Mouse (Mus musculus): ENCODE data around the gene Gm11985. TPM values are rescaled to one million over a fixed set of nuclear protein-coding genes. Genes with fewer than 3 reads are reported as not detected.

Gm11985 gene
- polyA plus RNA-seq, 1 experiment from 2014 or later = not detected

DNA sequence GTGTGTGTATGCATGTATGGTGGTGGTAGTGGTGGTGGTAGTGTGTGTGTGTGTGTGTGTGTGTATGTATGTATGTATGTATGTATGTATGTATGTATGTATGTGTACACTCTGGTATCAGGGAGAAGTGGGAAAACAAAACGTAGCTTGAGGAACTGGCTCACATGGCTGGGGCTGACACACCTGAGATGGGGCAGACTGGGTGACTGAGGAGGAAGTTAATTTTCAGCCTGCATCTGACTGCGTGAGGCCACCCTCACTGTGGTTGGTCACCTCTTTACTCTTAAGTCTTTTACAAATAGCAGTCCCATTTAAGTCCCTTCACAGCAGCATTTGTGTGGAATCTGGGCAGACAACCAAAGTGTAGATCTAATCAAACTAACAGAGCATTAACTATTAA, 9.1 kb downstream of the Gm11985 start:
- Histone ChIP-seq H3K4me3 (no peak overlapping the region), H3K4me1 (replicated peaks) (no peaks in the 10 kb centered on the region), H3K4me2 (no peak overlapping the region), H3K27me3 (no peaks in the 10 kb centered on the region), H3K27ac (no peak overlapping the region), H3K9ac (no peak overlapping the region), H3K9me3 (replicated peaks) (no peaks in the 10 kb centered on the region), H3K36me3 (no peaks in the 10 kb centered on the region)
- 70% methylated on average over 2 of the region's 2 CpGs for WGBS
- ATAC-seq (replicated peaks; ENCODE audit: insufficient number of reproducible peaks, insufficient read depth, low FRiP score, low read depth) = no peak

DNA sequence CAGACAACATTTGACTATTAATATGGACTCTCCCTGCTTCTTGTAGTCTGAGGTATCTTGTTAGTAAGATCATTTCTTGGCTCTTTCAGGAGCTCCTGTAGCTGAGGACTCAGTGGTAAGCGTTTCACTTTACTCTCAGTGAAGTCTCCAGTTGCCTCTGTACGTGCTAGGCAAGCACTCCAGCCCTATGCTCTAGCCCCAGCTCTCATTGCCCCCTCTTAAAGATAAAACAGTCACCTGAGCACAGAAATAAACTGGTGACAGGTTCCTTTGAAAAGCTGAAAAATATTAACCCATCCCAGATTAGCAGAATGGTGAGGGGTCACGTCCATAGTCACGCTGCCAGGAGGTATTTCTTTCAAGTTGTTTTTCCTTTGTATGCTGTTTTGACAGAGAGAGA, 9.6 kb downstream of the Gm11985 start:
- Histone ChIP-seq H3K9ac (no peak overlapping the region), H3K4me1 (replicated peaks) (no peaks in the 10 kb centered on the region), H3K4me3 (no peak overlapping the region), H3K9me3 (replicated peaks) (no peaks in the 10 kb centered on the region), H3K4me2 (no peak overlapping the region), H3K27me3 (no peaks in the 10 kb centered on the region), H3K27ac (no peak overlapping the region), H3K36me3 (no peaks in the 10 kb centered on the region)
- ATAC-seq (replicated peaks; ENCODE audit: insufficient number of reproducible peaks, insufficient read depth, low FRiP score, low read depth) = no peak
- WGBS = 46% methylated on average over 4 of the region's 4 CpGs

DNA sequence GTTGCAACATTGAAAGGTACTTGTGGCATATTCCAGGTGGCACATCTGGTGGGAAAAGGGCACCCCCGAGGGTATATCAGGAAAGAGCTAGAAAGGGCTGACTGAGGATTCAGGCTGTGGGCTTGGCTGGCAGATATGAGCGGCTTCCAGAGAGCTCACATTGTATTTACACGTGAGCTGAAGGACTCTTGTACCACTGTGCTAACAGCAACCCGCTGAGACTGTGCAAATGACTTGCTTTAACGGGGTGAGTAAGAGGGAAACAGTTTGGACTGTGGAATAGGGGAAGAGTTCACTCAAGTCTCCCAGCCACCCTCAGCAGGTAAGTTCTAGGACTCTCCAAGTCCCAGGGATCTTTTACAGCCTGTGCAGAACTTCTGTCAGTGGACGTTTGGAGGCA, 14.7 kb downstream of the Gm11985 start:
- no peaks in the 10 kb centered on the region for H3K36me3 ChIP-seq
- 80% methylated on average over 6 of the region's 6 CpGs for whole genome bisulfite sequencing
- H3K4me2 ChIP-seq = no peak overlapping the region
- no peaks in the 10 kb centered on the region for H3K27me3 ChIP-seq
- ATAC-seq (replicated peaks; ENCODE audit: insufficient number of reproducible peaks, insufficient read depth, low FRiP score, low read depth) = no peak
- no peaks in the 10 kb centered on the region for H3K4me1 ChIP-seq (replicated peaks)
- H3K9ac ChIP-seq = no peak overlapping the region
- no peak overlapping the region for H3K4me3 ChIP-seq
- no peaks in the 10 kb centered on the region for H3K9me3 ChIP-seq (replicated peaks)
- no peak overlapping the region for H3K27ac ChIP-seq

DNA sequence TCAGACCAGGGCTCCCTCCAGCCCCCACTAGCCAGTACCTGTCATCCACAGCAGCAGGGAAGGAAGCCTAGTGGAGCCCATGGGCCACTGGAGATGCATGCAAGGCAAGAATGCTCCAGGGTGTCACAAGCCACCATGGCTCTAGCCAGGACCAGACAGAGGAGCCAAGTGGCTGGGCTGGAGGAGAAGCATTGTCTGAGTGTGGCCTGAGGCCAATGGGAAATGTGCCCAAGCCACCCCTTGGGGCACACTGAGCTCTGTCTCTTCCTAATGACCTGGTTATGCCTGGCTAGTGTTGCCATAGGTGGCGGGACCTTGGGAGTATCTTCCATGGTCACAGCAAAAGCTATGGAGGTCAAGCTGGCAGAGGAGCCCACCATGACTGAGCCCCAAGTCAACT, 18.7 kb downstream of the Gm11985 start:
- Histone ChIP-seq H3K27ac (no peak overlapping the region), H3K9ac (no peak overlapping the region), H3K4me2 (no peak overlapping the region), H3K4me3 (no peak overlapping the region), H3K9me3 (replicated peaks) (no peaks in the 10 kb centered on the region), H3K4me1 (replicated peaks) (no peaks in the 10 kb centered on the region), H3K27me3 (no peaks in the 10 kb centered on the region), H3K36me3 (no peaks in the 10 kb centered on the region)
- ATAC-seq (replicated peaks; ENCODE audit: insufficient number of reproducible peaks, insufficient read depth, low FRiP score, low read depth) = no peak
- WGBS = 88% methylated on average over 1 of the region's 1 CpGs

DNA sequence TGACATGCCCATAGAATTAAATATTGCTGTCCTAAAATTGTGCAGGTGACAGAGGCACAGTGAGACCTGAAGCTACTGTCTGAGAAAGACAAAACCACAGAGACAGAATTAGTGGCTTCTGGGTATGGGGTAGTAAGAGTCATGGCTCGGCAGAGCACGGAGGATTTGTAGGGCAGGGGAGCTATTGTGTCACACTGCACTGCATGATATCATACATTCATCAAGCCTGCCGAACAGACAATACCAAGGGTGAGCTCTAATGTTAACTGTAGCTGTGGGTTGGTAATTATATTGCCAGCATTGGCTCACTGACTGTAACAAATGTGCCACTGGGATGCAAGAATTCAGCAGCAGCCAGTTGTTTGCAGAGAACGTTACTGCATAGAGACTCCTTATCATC, 24.0 kb downstream of the Gm11985 start:
- Histone ChIP-seq H3K4me2 (no peak overlapping the region), H3K27ac (no peak overlapping the region), H3K9ac (no peak overlapping the region), H3K4me3 (no peak overlapping the region), H3K36me3 (no peaks in the 10 kb centered on the region), H3K4me1 (replicated peaks) (peaks cover 11% of the 10 kb centered on the region), H3K27me3 (no peaks in the 10 kb centered on the region), H3K9me3 (replicated peaks) (no peaks in the 10 kb centered on the region)
- 65% methylated on average over 4 of the region's 4 CpGs for WGBS
- ATAC-seq (replicated peaks; ENCODE audit: insufficient number of reproducible peaks, insufficient read depth, low FRiP score, low read depth) = no peak

DNA sequence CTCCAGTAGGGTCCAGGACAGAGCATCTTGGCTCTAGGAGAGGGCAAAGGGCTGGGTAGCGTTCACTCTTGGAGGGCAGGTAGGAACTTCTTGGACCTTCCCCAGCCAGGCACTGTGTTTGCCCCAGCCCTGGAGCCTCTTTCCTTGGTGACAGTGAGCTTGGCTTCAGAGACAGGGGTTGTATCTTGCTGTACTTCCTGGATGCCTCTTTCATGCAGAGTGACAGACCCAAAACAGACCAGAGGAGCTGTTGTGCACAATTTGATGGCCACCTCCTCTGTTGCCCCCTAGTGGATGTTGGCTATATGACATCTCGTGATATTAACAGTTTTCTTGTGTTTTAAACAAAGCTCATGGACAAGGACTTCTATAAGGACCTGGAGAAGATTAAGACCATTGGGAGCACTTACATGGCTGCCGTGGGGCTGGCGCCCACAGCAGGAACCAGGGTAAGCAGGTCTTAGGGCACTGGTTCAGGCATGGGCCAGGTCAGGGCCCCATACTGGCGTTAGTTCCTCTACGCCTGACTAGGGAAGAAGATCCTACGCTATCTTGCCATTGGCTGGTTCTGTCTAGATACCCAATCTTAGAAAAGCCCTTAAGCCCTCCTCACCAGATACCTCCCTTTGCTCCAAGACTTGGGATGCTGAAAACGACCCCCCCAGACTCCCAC, 26.7 kb downstream of the Gm11985 start:
- Histone ChIP-seq H3K36me3 (no peaks in the 10 kb centered on the region), H3K27me3 (no peaks in the 10 kb centered on the region), H3K9me3 (replicated peaks) (no peaks in the 10 kb centered on the region), H3K4me3 (no peak overlapping the region), H3K27ac (no peak overlapping the region), H3K4me2 (no peak overlapping the region), H3K9ac (no peak overlapping the region), H3K4me1 (replicated peaks) (peaks cover 11% of the 10 kb centered on the region)
- 74% methylated on average over 8 of the region's 8 CpGs for WGBS
- no peak for ATAC-seq (replicated peaks; ENCODE audit: insufficient number of reproducible peaks, insufficient read depth, low FRiP score, low read depth)

DNA sequence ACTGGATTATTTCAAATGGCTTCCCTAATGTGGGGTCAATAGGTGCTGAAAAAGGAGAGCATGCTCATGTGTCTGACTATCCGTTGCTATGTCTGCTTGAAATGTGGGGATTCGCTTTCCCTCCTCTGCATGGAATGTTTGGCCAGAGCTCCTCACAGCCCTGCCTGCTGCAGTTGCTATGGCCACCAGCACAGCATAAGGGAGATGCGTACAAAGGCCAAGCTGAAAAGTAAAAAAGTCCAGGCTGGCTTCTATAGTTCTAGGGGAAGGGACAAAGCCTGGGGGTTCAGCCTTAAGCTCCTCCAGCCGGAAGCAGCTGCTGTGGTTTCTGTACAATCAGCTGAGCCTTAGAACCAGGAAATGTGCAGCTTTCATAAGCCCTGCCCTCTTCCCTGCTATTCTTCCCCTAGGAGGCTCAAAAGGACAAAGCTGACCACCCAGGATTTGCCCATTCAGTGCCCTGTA, 27.7 kb downstream of the Gm11985 start:
- peak overlapping the region; percentile 49 for H3K27ac ChIP-seq
- no peak overlapping the region for H3K9ac ChIP-seq
- ATAC-seq (replicated peaks; ENCODE audit: insufficient number of reproducible peaks, insufficient read depth, low FRiP score, low read depth) = peak; percentile 44; the same call in 1 of the 2 replicates
- H3K36me3 ChIP-seq = no peaks in the 10 kb centered on the region
- H3K4me2 ChIP-seq = no peak overlapping the region
- no peaks in the 10 kb centered on the region for H3K9me3 ChIP-seq (replicated peaks)
- no peak overlapping the region for H3K4me3 ChIP-seq
- peaks cover 11% of the 10 kb centered on the region for H3K4me1 ChIP-seq (replicated peaks)
- 48% methylated on average over 4 of the region's 4 CpGs for WGBS
- H3K27me3 ChIP-seq = no peaks in the 10 kb centered on the region

DNA sequence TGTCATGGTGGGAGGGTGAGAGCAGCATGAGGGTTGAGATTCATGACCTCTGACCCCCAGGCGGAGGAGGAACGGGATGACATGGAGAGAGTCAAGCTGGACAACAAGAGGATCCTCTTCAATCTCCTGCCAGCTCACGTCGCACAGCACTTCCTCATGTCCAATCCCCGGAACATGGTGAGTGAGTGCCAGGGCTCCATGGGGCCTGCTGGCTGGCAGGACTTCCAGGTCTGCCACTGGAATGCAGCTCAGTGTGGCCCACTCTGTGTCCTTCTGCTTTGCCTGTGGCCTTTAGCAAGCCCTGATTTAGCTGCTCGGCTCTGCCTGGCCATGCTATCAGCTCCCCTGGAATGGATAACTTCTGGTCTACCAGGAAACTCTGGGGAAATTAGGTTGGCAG, 28.2 kb downstream of the Gm11985 start:
- Histone ChIP-seq H3K4me2 (no peak overlapping the region), H3K9ac (no peak overlapping the region), H3K27me3 (no peaks in the 10 kb centered on the region), H3K4me3 (no peak overlapping the region), H3K36me3 (no peaks in the 10 kb centered on the region), H3K9me3 (replicated peaks) (no peaks in the 10 kb centered on the region), H3K27ac (peak overlapping the region; percentile 49), H3K4me1 (replicated peaks) (peaks cover 11% of the 10 kb centered on the region)
- 47% methylated on average over 6 of the region's 6 CpGs for WGBS
- ATAC-seq (replicated peaks; ENCODE audit: insufficient number of reproducible peaks, insufficient read depth, low FRiP score, low read depth) = peak; percentile 19; the same call in 1 of the 2 replicates

DNA sequence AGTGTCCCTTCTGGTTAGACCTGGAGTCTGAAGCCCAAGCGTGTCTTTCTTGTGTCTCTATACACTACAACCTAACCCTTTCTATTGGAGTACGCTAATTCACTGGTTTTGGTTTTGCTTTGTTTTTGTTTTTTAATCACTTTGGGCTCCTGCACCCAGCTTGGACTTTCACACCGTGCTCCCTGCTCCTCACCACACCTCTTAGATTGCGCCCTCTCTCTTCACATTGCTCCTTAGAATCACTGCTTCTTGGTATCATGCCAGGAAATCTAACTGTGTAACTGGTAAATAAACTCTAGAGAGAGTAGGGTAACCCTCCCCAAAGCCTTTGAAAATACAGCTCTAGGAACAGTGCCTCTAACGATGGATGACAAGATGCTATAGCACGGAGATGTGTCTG, 30.2 kb downstream of the Gm11985 start:
- 86% methylated on average over 6 of the region's 6 CpGs for WGBS
- no peaks in the 10 kb centered on the region for H3K27me3 ChIP-seq
- no peak overlapping the region for H3K27ac ChIP-seq
- H3K9me3 ChIP-seq (replicated peaks) = no peaks in the 10 kb centered on the region
- peaks cover 11% of the 10 kb centered on the region for H3K4me1 ChIP-seq (replicated peaks)
- no peak overlapping the region for H3K9ac ChIP-seq
- no peaks in the 10 kb centered on the region for H3K36me3 ChIP-seq
- H3K4me3 ChIP-seq = no peak overlapping the region
- ATAC-seq (replicated peaks; ENCODE audit: insufficient number of reproducible peaks, insufficient read depth, low FRiP score, low read depth) = no peak
- H3K4me2 ChIP-seq = no peak overlapping the region

DNA sequence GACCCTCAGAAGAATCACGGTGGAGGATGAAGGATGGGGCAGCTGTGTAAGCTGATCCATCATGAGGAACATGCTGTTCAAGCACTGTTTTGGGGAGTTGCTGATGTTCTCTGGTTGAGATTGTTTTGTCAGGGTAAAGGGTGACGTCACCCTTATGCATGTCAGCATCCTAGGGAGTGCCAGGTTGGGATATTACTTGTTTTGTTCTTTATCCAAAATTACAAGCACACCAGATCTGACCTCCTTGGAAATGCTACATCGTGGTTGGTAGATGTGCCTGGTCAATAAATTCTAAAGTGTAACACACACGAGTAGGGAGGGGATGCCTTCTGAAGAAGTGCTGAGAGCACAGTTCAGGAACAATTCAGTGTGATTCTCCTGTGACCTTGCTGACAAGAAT, 31.9 kb downstream of the Gm11985 start:
- Histone ChIP-seq H3K4me1 (replicated peaks) (peaks cover 11% of the 10 kb centered on the region), H3K27me3 (no peaks in the 10 kb centered on the region), H3K4me2 (no peak overlapping the region), H3K9ac (no peak overlapping the region), H3K27ac (no peak overlapping the region), H3K9me3 (replicated peaks) (no peaks in the 10 kb centered on the region), H3K36me3 (no peaks in the 10 kb centered on the region), H3K4me3 (no peak overlapping the region)
- WGBS = 60% methylated on average over 4 of the region's 4 CpGs
- no peak for ATAC-seq (replicated peaks; ENCODE audit: insufficient number of reproducible peaks, insufficient read depth, low FRiP score, low read depth)

DNA sequence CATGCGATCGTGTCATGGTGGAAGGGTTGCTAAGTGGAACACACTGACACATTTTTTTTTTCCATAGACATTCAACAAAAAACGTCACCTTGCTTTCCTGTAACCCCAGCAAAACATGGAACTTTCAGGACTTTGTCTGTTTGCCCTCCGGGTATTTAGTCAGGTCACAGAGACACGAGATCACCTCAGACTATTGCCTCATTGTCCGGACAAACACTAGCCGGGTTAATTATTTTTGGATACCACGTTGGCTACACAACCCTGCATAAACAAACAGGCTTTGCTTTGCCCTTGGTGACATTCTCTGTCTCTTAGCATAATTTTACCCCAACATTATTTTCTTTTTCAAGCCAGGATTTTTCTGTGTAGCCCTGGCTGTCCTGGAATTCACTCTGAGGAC, 35.3 kb downstream of the Gm11985 start:
- Histone ChIP-seq H3K4me3 (no peak overlapping the region), H3K36me3 (no peaks in the 10 kb centered on the region), H3K9ac (no peak overlapping the region), H3K27ac (no peak overlapping the region), H3K4me1 (replicated peaks) (no peaks in the 10 kb centered on the region), H3K4me2 (no peak overlapping the region), H3K9me3 (replicated peaks) (no peaks in the 10 kb centered on the region), H3K27me3 (no peaks in the 10 kb centered on the region)
- ATAC-seq (replicated peaks; ENCODE audit: insufficient number of reproducible peaks, insufficient read depth, low FRiP score, low read depth) = no peak
- 80% methylated on average over 8 of the region's 8 CpGs for WGBS

DNA sequence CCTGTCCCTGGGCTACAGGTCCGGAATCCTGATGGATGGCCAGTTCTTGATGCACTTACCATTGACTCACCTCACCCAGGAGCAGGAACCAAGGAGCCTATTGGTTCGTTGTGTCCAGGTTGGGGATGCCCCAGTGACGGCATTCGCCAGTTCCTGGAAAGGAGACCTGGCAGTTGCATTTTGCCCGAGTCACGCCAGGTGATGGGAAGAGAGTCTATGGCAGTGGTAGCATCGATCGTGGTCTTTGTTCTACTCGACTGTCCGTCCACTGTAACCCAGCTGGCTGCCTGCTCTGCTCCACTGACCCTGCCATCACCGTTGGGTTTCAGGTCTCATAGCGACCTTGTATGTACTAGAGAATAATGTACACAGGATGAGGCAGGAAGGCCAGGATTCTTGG, 36.0 kb downstream of the Gm11985 start:
- H3K4me3 ChIP-seq = no peak overlapping the region
- H3K4me1 ChIP-seq (replicated peaks) = no peaks in the 10 kb centered on the region
- no peak overlapping the region for H3K9ac ChIP-seq
- no peaks in the 10 kb centered on the region for H3K27me3 ChIP-seq
- ATAC-seq (replicated peaks; ENCODE audit: insufficient number of reproducible peaks, insufficient read depth, low FRiP score, low read depth) = no peak
- H3K9me3 ChIP-seq (replicated peaks) = no peaks in the 10 kb centered on the region
- H3K36me3 ChIP-seq = no peaks in the 10 kb centered on the region
- no peak overlapping the region for H3K4me2 ChIP-seq
- no peak overlapping the region for H3K27ac ChIP-seq
- WGBS = 93% methylated on average over 12 of the region's 12 CpGs
